Mouse (Mus musculus) heart, adult 2 months (tissue): ENCODE data around the gene Tmem161a. TPM values are rescaled to one million over a fixed set of nuclear protein-coding genes. Genes with fewer than 3 reads are reported as not detected.

Source experiments
- DNase-seq, 2 experiments: peaks; one replicate each; pipeline ENCODE4 v3.0.0; 2021
- H3K27ac ChIP-seq: fragments of 200-600 bp; 2 replicates; pipeline ENCODE4 v1.8.1; 2022
- H3K27me3 ChIP-seq: fragments of 200-500 bp; 2 replicates; pipeline ENCODE4 v1.6.1; 2012; ENCODE audit warnings: mild to moderate bottlenecking, low read length, inconsistent platforms, mixed read lengths; ENCODE audit not compliant: control insufficient read depth, insufficient read depth
- H3K36me3 ChIP-seq: fragments of 200-500 bp; 2 replicates; pipeline ENCODE4 v1.6.1; 2012; ENCODE audit warnings: low read length, inconsistent platforms; ENCODE audit not compliant: control insufficient read depth, insufficient read depth
- H3K4me1 ChIP-seq: fragments of 200-500 bp; 2 replicates; pipeline ENCODE4 v1.6.1; 2011; ENCODE audit warnings: low read length; ENCODE audit not compliant: control insufficient read depth, insufficient read depth
- H3K4me3 ChIP-seq: fragments of 200-600 bp; 2 replicates; pipeline ENCODE4 v1.8.1; 2022
- H3K79me2 ChIP-seq: fragments of 200-500 bp; replicated peaks from 2 replicates; pipeline ENCODE4 v1.6.1; 2012; ENCODE audit warnings: mild to moderate bottlenecking, inconsistent platforms, low read length, moderate library complexity, mixed read lengths; ENCODE audit not compliant: control insufficient read depth, insufficient read depth
- H3K9ac ChIP-seq: fragments of 200-500 bp; 2 replicates; pipeline ENCODE4 v1.6.1; 2012; ENCODE audit warnings: low read depth, mild to moderate bottlenecking, control low read depth, inconsistent platforms, low read length, mixed read lengths
- CTCF ChIP-seq: fragments of 200-600 bp; IDR thresholded peaks from 2 replicates; pipeline ENCODE4 v1.8.1; 2022; ENCODE audit warnings: antibody characterized with exemption, mild to moderate bottlenecking, moderate library complexity
- EP300 ChIP-seq: fragments of 200-500 bp; IDR thresholded peaks from 2 replicates; pipeline ENCODE4 v1.6.1; 2011; ENCODE audit warnings: low read depth, low read length, control low read depth; ENCODE audit not compliant: insufficient read depth
- POLR2A ChIP-seq: fragments of 200-500 bp; IDR thresholded peaks from 2 replicates; pipeline ENCODE4 v1.6.1; 2011; ENCODE audit warnings: mild to moderate bottlenecking, low read depth, low read length, control low read depth; ENCODE audit not compliant: insufficient read depth
- WGBS: fragments of 180-500 bp; shearing (Covaris S2); methylation state at CpG from one replicate; pipeline ENCODE4 v1.1.7; 2018; 5-methylcytosine and 5-hydroxymethylcytosine counted together
- intact Hi-C: fragments of 180-260 bp; cut with DNase I; formaldehyde crosslinking; loops from one replicate; pipeline ENCODE4 v1.15.1; 2025
- polyA plus RNA-seq: library from polyadenylated mRNA; depleted of rRNA; stranded (reverse); fragments of >200 nt; gene quantifications from 2 replicates; pipeline ENCODE4 v1.2.3, GENCODE M21; 2012
- total RNA-seq, 2 experiments: library from RNA; stranded (reverse); gene quantifications; 2 replicates each; pipeline ENCODE4 v1.2.3; 2021

Gene Tmem161a
- total and polyA plus RNA-seq, 3 experiments, result 93.6 to 134 (median 108) TPM

GRCm38 (mm10) chr8:70166504-70167110 is 5.5 kb upstream of the Tmem161a start:
- intact Hi-C loops, result loop anchor here (1.0 to 2.0 kb wide), 3 partner anchors 62 to 248 kb away; no protein-coding TSS in a partner anchor
- H3K36me3 ChIP-seq, result no peaks in the 10 kb centered on the region
- WGBS, result 3% methylated on average over 21 of the region's 21 CpGs
- H3K9ac ChIP-seq, result no peak overlapping the region
- no peaks in the 10 kb centered on the region for H3K79me2 ChIP-seq
- H3K27ac ChIP-seq, result no peak overlapping the region
- H3K27me3 ChIP-seq, result no peaks in the 10 kb centered on the region
- H3K4me1 ChIP-seq, result no peaks in the 10 kb centered on the region
- H3K4me3 ChIP-seq, result no peak overlapping the region
- TF ChIP-seq CTCF, result peak; percentile 96
- no peak for TF ChIP-seq POLR2A
- DNase-seq, result peak; percentile 61 to 80

- H3K4me3 ChIP-seq, result no peak overlapping the region
- H3K79me2 ChIP-seq, result 0 out of 2 replicates have a peak, but pooled peaks cover 1% of the 10 kb centered on the region
- no peaks in the 10 kb centered on the region for H3K27me3 ChIP-seq
- H3K9ac ChIP-seq, result no peak overlapping the region
- no peak for TF ChIP-seq CTCF
- TF ChIP-seq POLR2A, result no peak
- TF ChIP-seq EP300, result no peak
- H3K36me3 ChIP-seq, result no peaks in the 10 kb centered on the region
- no peak for DNase-seq
- peaks cover 3% of the 10 kb centered on the region for H3K4me1 ChIP-seq
- 75% methylated on average over 3 of the region's 3 CpGs for WGBS
- no peak overlapping the region for H3K27ac ChIP-seq
- intact Hi-C loops, result loop anchor here (2.0 to 5.0 kb wide), 2 partner anchors 62 to 295 kb away; partner anchors contain the start of genes Armc6 and Sugp2
Measured at GRCm38 (mm10) chr8:70170116-70170515, 2.0 kb upstream of the Tmem161a start.

GRCm38 (mm10) chr8:70170748-70171147 is 1.4 kb upstream of the Tmem161a start:
- Histone ChIP-seq H3K4me3 (no peak overlapping the region), H3K27ac (no peak overlapping the region), H3K79me2 (0 out of 2 replicates have a peak, but pooled peaks cover 1% of the 10 kb centered on the region), H3K27me3 (no peaks in the 10 kb centered on the region), H3K36me3 (no peaks in the 10 kb centered on the region), H3K9ac (no peak overlapping the region), H3K4me1 (peaks cover 3% of the 10 kb centered on the region)
- TF ChIP-seq EP300, result no peak
- TF ChIP-seq CTCF, result no peak
- TF ChIP-seq POLR2A, result no peak
- 77% methylated on average over 3 of the region's 3 CpGs for WGBS
- DNase-seq, result no peak
- intact Hi-C loops, result loop anchor here (2.0 to 5.0 kb wide), 2 partner anchors 62 to 296 kb away; partner anchors contain the start of genes Armc6 and Sugp2

- no peak overlapping the region for H3K9ac ChIP-seq
- no peak overlapping the region for H3K4me3 ChIP-seq
- no peak overlapping the region for H3K27ac ChIP-seq
- no peak for TF ChIP-seq EP300
- TF ChIP-seq POLR2A, result no peak
- no peak for TF ChIP-seq CTCF
- H3K4me1 ChIP-seq, result peaks cover 3% of the 10 kb centered on the region
- no peaks in the 10 kb centered on the region for H3K36me3 ChIP-seq
- intact Hi-C loops, result loop anchor here (2.0 to 5.0 kb wide), 2 partner anchors 61 to 296 kb away; partner anchors contain the start of genes Armc6 and Sugp2
- no peaks in the 10 kb centered on the region for H3K27me3 ChIP-seq
- no peak for DNase-seq
- 0 out of 2 replicates have a peak, but pooled peaks cover 1% of the 10 kb centered on the region for H3K79me2 ChIP-seq
- WGBS, result 93% methylated on average over 7 of the region's 7 CpGs
Measured at GRCm38 (mm10) chr8:70171240-70171639, 916 bp upstream of the Tmem161a start.

- Histone ChIP-seq H3K27ac (no peak overlapping the region), H3K79me2 (0 out of 2 replicates have a peak, but pooled peaks cover 1% of the 10 kb centered on the region), H3K4me1 (peaks cover 3% of the 10 kb centered on the region), H3K9ac (no peak overlapping the region), H3K36me3 (no peaks in the 10 kb centered on the region), H3K4me3 (no peak overlapping the region), H3K27me3 (no peaks in the 10 kb centered on the region)
- TF ChIP-seq POLR2A (no peak), CTCF (no peak), EP300 (no peak)
- WGBS, result 67% methylated on average over 5 of the region's 5 CpGs
- DNase-seq, result no peak
- intact Hi-C loops, result loop anchor here (2.0 to 5.0 kb wide), 3 partner anchors 35 to 59 kb away; partner anchors contain the start of genes Armc6, Borcs8, Mef2b and Rfxank
Measured at GRCm38 (mm10) chr8:70173320-70173719, 1.2 kb downstream of the Tmem161a start.

- TF ChIP-seq EP300, result 0 out of 2 replicates have a peak, but pooled peaks have one; percentile 8
- no peak for TF ChIP-seq POLR2A
- Histone ChIP-seq H3K27me3 (no peaks in the 10 kb centered on the region), H3K27ac (no peak overlapping the region), H3K4me1 (peaks cover 3% of the 10 kb centered on the region), H3K79me2 (0 out of 2 replicates have a peak, but pooled peaks cover 1% of the 10 kb centered on the region), H3K4me3 (no peak overlapping the region), H3K36me3 (no peaks in the 10 kb centered on the region), H3K9ac (no peak overlapping the region)
- peak in 1 of 2 experiments; percentile 14 for DNase-seq
- intact Hi-C loops, result loop anchor here (5.0 kb wide), 1 partner anchor 58 kb away; the partner anchor contains the start of genes Armc6 and Sugp2
- 64% methylated on average over 7 of the region's 7 CpGs for WGBS
Measured at GRCm38 (mm10) chr8:70174079-70174478, 1.9 kb downstream of the Tmem161a start.
